Mouse (Mus musculus): ENCODE measurements around the gene Duox1. TPM values are rescaled to one million over a fixed set of nuclear protein-coding genes. Genes with fewer than 3 reads are reported as not detected.

Gene Duox1
- polyA plus RNA-seq, 1 experiment: not detected

GRCm38 (mm10) chr2:122305097-122305892 is 10.2 kb upstream of the Duox1 start:
- TF ChIP-seq TAL1 (IDR thresholded peaks at IDR 0.05; ENCODE audit: low read length) (no peak), GATA1 (IDR thresholded peaks at IDR 0.05; ENCODE audit: low read length) (no peak)
- Histone ChIP-seq H3K27me3 (ENCODE audit: control insufficient read depth) (peaks cover 79% of the 10 kb centered on the region), H3K9me3 (ENCODE audit: control insufficient read depth, low read length) (peaks cover 2% of the 10 kb centered on the region; the same call in 1 of the 2 replicates), H3K36me3 (ENCODE audit: control insufficient read depth) (no peaks in the 10 kb centered on the region), H3K4me1 (ENCODE audit: control insufficient read depth) (no peaks in the 10 kb centered on the region), H3K4me3 (replicated peaks) (no peak overlapping the region)

GRCm38 (mm10) chr2:122306184-122306583 is 9.3 kb upstream of the Duox1 start:
- peaks cover 2% of the 10 kb centered on the region; the same call in 1 of the 2 replicates for H3K9me3 ChIP-seq (ENCODE audit: control insufficient read depth, low read length)
- H3K36me3 ChIP-seq (ENCODE audit: control insufficient read depth): no peaks in the 10 kb centered on the region
- H3K4me1 ChIP-seq (ENCODE audit: control insufficient read depth): no peaks in the 10 kb centered on the region
- H3K27me3 ChIP-seq (ENCODE audit: control insufficient read depth): peaks cover 76% of the 10 kb centered on the region
- no peak overlapping the region for H3K4me3 ChIP-seq (replicated peaks)
- no peak for TF ChIP-seq TAL1 (IDR thresholded peaks at IDR 0.05; ENCODE audit: low read length)
- TF ChIP-seq GATA1 (IDR thresholded peaks at IDR 0.05; ENCODE audit: low read length): no peak

GRCm38 (mm10) chr2:122309647-122310046 is 5.8 kb upstream of the Duox1 start:
- Histone ChIP-seq H3K4me3 (replicated peaks) (no peak overlapping the region), H3K9me3 (ENCODE audit: control insufficient read depth, low read length) (no peaks in the 10 kb centered on the region), H3K27me3 (ENCODE audit: control insufficient read depth) (peaks cover 82% of the 10 kb centered on the region), H3K4me1 (ENCODE audit: control insufficient read depth) (no peaks in the 10 kb centered on the region), H3K36me3 (ENCODE audit: control insufficient read depth) (no peaks in the 10 kb centered on the region)
- TF ChIP-seq TAL1 (IDR thresholded peaks at IDR 0.05; ENCODE audit: low read length) (no peak), GATA1 (IDR thresholded peaks at IDR 0.05; ENCODE audit: low read length) (no peak)

GRCm38 (mm10) chr2:122311561-122311960 is 3.9 kb upstream of the Duox1 start:
- H3K36me3 ChIP-seq (ENCODE audit: control insufficient read depth): no peaks in the 10 kb centered on the region
- peaks cover 78% of the 10 kb centered on the region for H3K27me3 ChIP-seq (ENCODE audit: control insufficient read depth)
- TF ChIP-seq GATA1 (IDR thresholded peaks at IDR 0.05; ENCODE audit: low read length): no peak
- TF ChIP-seq TAL1 (IDR thresholded peaks at IDR 0.05; ENCODE audit: low read length): no peak
- no peak overlapping the region for H3K4me3 ChIP-seq (replicated peaks)
- no peaks in the 10 kb centered on the region for H3K9me3 ChIP-seq (ENCODE audit: control insufficient read depth, low read length)
- no peaks in the 10 kb centered on the region for H3K4me1 ChIP-seq (ENCODE audit: control insufficient read depth)

GRCm38 (mm10) chr2:122312722-122313417 is 2.6 kb upstream of the Duox1 start:
- no peak overlapping the region for H3K4me3 ChIP-seq (replicated peaks)
- H3K9me3 ChIP-seq (ENCODE audit: control insufficient read depth, low read length): no peaks in the 10 kb centered on the region
- no peaks in the 10 kb centered on the region for H3K36me3 ChIP-seq (ENCODE audit: control insufficient read depth)
- no peak for TF ChIP-seq GATA1 (IDR thresholded peaks at IDR 0.05; ENCODE audit: low read length)
- TF ChIP-seq TAL1 (IDR thresholded peaks at IDR 0.05; ENCODE audit: low read length): no peak
- H3K27me3 ChIP-seq (ENCODE audit: control insufficient read depth): peaks cover 73% of the 10 kb centered on the region
- no peaks in the 10 kb centered on the region for H3K4me1 ChIP-seq (ENCODE audit: control insufficient read depth)

GRCm38 (mm10) chr2:122313536-122313935 is 1.9 kb upstream of the Duox1 start, which contains the start of gene Duoxa1:
Gene Duoxa1, minus strand, starts transcription at chr2:122313730.
- H3K4me1 ChIP-seq (ENCODE audit: control insufficient read depth): no peaks in the 10 kb centered on the region
- no peaks in the 10 kb centered on the region for H3K9me3 ChIP-seq (ENCODE audit: control insufficient read depth, low read length)
- H3K27me3 ChIP-seq (ENCODE audit: control insufficient read depth): peaks cover 71% of the 10 kb centered on the region
- no peak for TF ChIP-seq GATA1 (IDR thresholded peaks at IDR 0.05; ENCODE audit: low read length)
- H3K4me3 ChIP-seq (replicated peaks): no peak within 1 kb of the TSS
- no peaks in the 10 kb centered on the region for H3K36me3 ChIP-seq (ENCODE audit: control insufficient read depth)

GRCm38 (mm10) chr2:122317384-122317783 is 1.9 kb downstream of the Duox1 start:
- Histone ChIP-seq H3K4me1 (ENCODE audit: control insufficient read depth) (no peaks in the 10 kb centered on the region), H3K27me3 (ENCODE audit: control insufficient read depth) (peaks cover 43% of the 10 kb centered on the region), H3K4me3 (replicated peaks) (no peak overlapping the region), H3K36me3 (ENCODE audit: control insufficient read depth) (no peaks in the 10 kb centered on the region), H3K9me3 (ENCODE audit: control insufficient read depth, low read length) (no peaks in the 10 kb centered on the region)
- TF ChIP-seq GATA1 (IDR thresholded peaks at IDR 0.05; ENCODE audit: low read length) (no peak), TAL1 (IDR thresholded peaks at IDR 0.05; ENCODE audit: low read length) (no peak)

- H3K36me3 ChIP-seq (ENCODE audit: control insufficient read depth): no peaks in the 10 kb centered on the region
- H3K27me3 ChIP-seq (ENCODE audit: control insufficient read depth): peaks cover 3% of the 10 kb centered on the region
- no peaks in the 10 kb centered on the region for H3K9me3 ChIP-seq (ENCODE audit: control insufficient read depth, low read length)
- no peak for TF ChIP-seq TAL1 (IDR thresholded peaks at IDR 0.05; ENCODE audit: low read length)
- no peak for TF ChIP-seq GATA1 (IDR thresholded peaks at IDR 0.05; ENCODE audit: low read length)
- no peaks in the 10 kb centered on the region for H3K4me1 ChIP-seq (ENCODE audit: control insufficient read depth)
- no peak overlapping the region for H3K4me3 ChIP-seq (replicated peaks)
Observed at GRCm38 (mm10) chr2:122323960-122324359, 8.5 kb downstream of the Duox1 start.

- no peaks in the 10 kb centered on the region for H3K4me1 ChIP-seq (ENCODE audit: control insufficient read depth)
- H3K36me3 ChIP-seq (ENCODE audit: control insufficient read depth): no peaks in the 10 kb centered on the region
- TF ChIP-seq GATA1 (IDR thresholded peaks at IDR 0.05; ENCODE audit: low read length) (no peak), TAL1 (IDR thresholded peaks at IDR 0.05; ENCODE audit: low read length) (no peak)
- H3K4me3 ChIP-seq (replicated peaks): no peak overlapping the region
- H3K9me3 ChIP-seq (ENCODE audit: control insufficient read depth, low read length): no peaks in the 10 kb centered on the region
- no peaks in the 10 kb centered on the region; the same call in 1 of the 2 replicates for H3K27me3 ChIP-seq (ENCODE audit: control insufficient read depth)
Observed at GRCm38 (mm10) chr2:122324586-122324985, 9.1 kb downstream of the Duox1 start.

Measured in erythroblast, embryonic 14.5 days (primary cell).